Mouse (Mus musculus) CD4-positive naive resting alpha-beta T cell, adult 57 days (primary cell): ENCODE data around the gene Atpaf1. TPM values are rescaled to one million over a fixed set of nuclear protein-coding genes. Genes with fewer than 3 reads are reported as not detected.

ENCODE experiments used
- total RNA-seq: library from RNA; stranded (reverse); gene quantifications from one replicate; pipeline ENCODE4 v1.2.4, GENCODE M21; 2023

The Atpaf1 gene
- total RNA-seq: 13.9 TPM

DNA sequence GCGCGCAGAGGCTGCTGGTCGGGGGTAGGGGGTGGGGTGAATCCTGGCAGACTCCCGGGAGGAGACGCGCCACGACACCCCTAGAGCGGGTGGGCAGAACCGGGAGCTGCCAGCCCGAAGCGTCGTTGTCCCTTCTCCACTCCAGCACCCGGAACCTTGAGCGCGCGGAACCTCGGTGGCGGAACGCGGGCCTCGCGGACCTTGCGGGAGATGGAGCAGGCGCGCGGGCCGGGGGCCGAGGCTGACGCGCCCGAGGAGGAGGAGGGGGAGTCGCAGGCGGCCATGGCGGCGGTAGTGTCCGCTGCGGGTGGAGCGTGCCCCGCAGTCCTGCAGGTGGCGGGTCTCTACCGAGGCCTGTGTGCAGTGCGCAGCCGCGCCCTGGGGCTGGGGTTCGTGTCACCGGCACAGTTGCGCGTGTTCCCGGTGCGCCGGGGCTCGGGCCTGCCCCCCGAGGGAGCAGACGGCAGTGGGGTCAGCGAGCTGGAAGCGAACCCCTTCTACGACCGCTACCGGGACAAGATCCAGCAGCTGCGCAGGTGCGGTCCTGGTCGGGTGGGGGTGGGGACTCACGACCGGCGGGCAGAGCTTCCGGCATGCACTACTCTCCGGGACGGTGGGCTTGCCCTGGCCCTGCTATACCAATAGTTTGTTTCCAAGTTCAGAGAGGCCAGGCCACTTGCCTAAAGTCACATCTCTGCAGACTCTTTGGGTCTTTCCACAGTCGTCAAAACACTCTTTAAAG, at the start of gene Atpaf1:
Atpaf1 (plus strand) TSS at position 44 of the 742 bp plus-strand sequence.

DNA sequence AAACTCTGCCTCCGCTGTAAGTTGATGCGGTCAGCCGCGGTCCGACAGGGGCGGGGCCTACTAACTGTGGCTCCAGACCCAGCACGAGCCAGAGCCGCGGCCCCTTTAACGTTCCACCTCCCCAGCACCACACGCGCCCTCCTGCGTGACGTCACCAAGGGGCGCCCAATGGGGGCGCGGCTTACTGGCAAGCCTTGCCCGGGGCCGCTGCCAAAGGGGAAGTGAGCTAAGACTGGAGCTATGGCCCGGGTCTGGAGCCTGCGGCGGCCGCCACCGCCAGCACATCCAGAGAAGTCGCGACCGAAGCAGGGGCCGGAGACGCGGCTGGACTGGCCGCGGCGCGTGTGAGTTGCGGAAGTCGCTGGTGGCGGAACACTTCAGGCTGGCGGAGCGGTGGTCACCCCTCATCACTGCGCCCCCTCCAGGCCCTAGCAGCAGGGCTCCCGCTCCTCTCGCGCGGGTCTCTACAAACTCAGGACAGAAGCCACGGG, 47.0 kb upstream of the Atpaf1 start, which contains the start of gene Efcab14:
Efcab14 (plus strand) TSS at position 194 of the 491 bp plus-strand sequence.

DNA sequence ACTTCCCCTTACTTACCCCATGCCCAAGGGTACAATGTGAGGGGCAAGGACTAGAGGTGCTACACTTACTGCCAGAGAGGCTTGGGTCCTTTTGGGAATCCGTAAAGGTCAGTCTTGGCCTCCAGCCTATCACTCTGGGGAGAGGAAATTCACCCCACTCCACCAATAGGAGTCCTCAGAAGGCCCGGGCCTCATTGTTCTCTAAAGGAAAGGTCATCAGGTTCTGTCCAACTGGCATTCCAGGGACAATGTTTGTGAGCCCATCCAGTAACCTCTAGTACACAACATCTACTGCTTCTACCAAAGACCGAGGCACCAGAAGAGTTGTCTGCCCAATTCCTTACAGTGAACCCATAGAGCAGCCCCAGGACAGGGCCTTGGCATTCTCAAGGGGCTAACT, 3.7 kb upstream of the Atpaf1 start, which contains the start of gene Tex38:
Tex38 (minus strand) TSS at position 101 of the 400 bp plus-strand sequence.

DNA sequence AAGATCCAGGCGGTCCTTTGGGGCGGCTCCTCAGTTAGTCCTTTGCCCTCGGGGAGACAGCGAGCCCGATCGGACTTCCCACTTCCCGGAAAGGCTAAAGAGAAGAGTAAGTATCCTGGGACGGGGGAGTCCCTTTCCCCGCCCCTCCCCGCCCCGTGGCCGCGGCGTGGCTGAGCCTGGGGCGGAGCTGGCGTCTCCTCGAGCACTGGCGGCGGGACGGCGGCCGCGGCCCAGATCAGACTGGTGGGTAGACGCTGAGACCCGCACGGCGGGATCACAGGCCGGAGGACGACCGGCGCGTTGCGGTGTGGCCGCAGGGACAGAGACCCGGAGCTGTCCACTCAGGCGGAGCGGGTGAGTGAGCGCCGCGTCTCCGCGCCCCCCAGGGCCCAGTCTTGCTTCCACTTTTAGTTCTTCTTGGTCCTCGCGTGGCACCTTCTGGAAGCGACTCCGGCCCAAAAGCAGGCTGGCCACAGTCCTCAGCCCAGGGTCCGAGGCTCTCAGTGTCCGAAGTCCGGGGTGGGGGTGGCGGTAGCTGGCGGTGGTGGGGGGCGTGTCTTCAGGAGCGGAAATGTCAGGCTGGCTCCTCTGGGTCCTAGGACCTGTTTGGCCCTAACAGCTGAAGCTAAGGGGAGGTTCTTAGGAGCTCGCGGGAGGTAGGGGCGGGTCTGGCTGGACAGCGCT, 43.4 kb downstream of the Atpaf1 start, which contains the start of gene Mob3c:
Mob3c (plus strand) TSS at position 205 of the 684 bp plus-strand sequence.

DNA sequence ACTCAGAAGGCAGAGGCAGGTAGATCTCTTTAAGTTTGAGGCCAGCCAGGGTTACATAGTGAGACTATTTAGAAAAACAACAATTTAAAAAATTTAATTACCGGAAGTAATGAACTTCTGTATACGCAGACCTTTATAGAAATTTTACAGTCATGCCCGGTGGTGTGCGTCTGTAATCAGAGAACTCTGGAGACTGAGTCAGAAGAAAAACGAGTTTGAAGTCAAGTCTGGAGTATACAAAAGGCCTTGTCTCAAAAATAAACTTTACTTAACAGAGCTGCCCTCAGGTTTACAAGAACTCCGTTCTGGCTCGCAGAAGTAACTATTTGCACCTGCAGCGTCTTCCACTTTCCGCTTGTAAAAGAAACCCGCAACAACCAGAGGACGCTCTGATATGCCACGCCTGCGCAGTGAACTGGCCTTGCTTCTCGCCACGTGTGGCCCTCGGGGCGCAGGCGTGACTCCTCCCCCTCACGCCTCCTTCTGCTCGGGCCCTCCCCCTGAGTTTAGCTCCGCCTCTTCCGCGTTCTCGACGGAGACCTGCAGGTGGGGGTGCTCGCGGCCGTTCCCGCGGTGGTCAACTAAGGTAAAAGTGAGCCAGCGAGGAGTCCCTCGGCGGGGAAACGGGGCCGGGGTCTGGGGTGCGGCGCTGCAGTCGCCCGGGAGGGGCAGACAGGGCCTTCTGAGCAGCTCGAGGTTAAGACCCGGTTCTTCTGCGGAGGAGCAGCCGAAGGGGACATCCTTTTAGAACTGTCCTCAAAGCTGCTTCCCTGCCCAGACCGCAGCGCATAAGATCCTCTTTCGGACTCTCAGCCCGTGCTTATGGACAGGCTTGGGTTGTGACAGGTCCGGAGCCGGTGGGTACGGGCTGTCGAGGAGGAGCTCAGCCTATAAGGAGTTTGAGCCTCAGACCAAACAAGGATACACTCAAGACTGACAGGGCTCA, 54.4 kb downstream of the Atpaf1 start, which contains the start of gene Mknk1:
Mknk1 (plus strand) TSS at position 503 of the 946 bp plus-strand sequence.

Other genes with a start within 250 kb of the Atpaf1 start
- not detected for gene Cyp4a31, start 221.2 kb upstream of the Atpaf1 start, total RNA-seq
- gene Cyp4a32, start 183.8 kb upstream of the Atpaf1 start, total RNA-seq: not detected
- not detected for gene Cyp4b1, start 137.1 kb upstream of the Atpaf1 start, total RNA-seq
- 32.8 TPM for gene Efcab14, start 47.1 kb upstream of the Atpaf1 start, total RNA-seq
- not detected for gene Tex38, start 3.8 kb upstream of the Atpaf1 start, total RNA-seq
- 21.5 TPM for gene Mob3c, start 43.3 kb downstream of the Atpaf1 start, total RNA-seq
- 53.9 TPM for gene Mknk1, start 54.4 kb downstream of the Atpaf1 start, total RNA-seq
- 0.65 TPM for gene Kncn, start 99.6 kb downstream of the Atpaf1 start, total RNA-seq
- not detected for gene 6430628N08Rik, start 105.9 kb downstream of the Atpaf1 start, total RNA-seq
- not detected for gene Dmbx1, start 155.1 kb downstream of the Atpaf1 start, total RNA-seq
- gene Faah, start 233.1 kb downstream of the Atpaf1 start, total RNA-seq: 160 TPM